Mouse (Mus musculus) bone marrow, adult 2 months (tissue): ENCODE measurements around the gene Maged2.
"Not testable (repeated sequence)": the region's sequence is repeated elsewhere in the genome, so short reads cannot be mapped to it uniquely, and the experiment has no call there.

Experiments used
- CTCF ChIP-seq: fragments of 200-500 bp; IDR thresholded peaks from 2 replicates; pipeline ENCODE4 v1.5.1; 2011; ENCODE audit warnings: low read length, control low read depth; ENCODE audit not compliant: control insufficient read depth, insufficient read depth
- POLR2A ChIP-seq: fragments of 200-500 bp; IDR thresholded peaks from 2 replicates; pipeline ENCODE4 v1.6.1; 2011; ENCODE audit warnings: low read depth, mild to moderate bottlenecking, control low read depth, low read length, borderline replicate concordance; ENCODE audit not compliant: control insufficient read depth

GRCm38 (mm10) chrX:150843257-150843656 lies 29.1 kb upstream of the Maged2 start:
- not testable (repeated sequence) for TF ChIP-seq CTCF, POLR2A
